ENCODE assay signal across 8 mouse cellular contexts in the genomic region with DNA sequence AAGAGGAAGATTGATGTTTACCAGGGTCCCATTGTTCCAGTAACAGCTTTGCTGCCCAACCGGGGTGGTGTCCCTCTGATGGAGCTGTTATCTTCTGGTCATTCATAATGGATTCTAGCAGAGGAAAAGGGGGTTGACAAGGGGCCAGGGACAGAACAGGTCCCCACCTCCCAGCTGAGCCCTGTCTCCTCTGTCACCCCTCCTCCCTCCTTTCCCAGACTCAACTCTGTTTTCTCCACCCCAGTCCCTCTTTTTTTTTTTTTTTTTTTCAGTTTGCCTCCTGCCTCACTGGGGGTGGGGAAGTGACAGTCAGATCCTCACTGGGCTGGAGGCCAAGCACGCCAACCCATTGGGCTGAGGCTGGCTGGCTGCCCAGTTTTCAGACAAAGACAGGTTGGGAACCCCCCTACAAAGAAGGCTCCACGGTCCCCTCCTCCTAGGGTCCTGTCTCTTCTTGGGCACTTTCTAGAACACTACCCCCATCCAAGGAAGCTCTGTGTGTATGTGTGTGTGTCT.
A peak's percentile ranks its signal among the peaks of the same experiment; 100 is the strongest.
DNase-seq lines count a peak whose midpoint lies in the region; ATAC-seq and TF ChIP-seq lines count a peak whose summit lies in the region.

No protein-coding gene starts in this region.

- WGBS in lung, adult 2 months = 3% methylated on average over 3 of the region's 3 CpGs

- TF ChIP-seq POLR2A in embryonic fibroblast, embryonic 13.5 days (IDR thresholded peaks at IDR 0.05; ENCODE audit: low read depth, low read length) = no peak
- TF ChIP-seq POLR2A in lung, adult 2 months (IDR thresholded peaks at IDR 0.05; ENCODE audit: borderline replicate concordance, extremely low read depth, low read depth, low read length) = no peak

- no peak overlapping the region for H3K4me3 ChIP-seq in embryonic fibroblast, embryonic 13.5 days (ENCODE audit: insufficient read depth, low read length)
- no peak overlapping the region for H3K4me3 ChIP-seq in lung, adult 2 months (replicated peaks; ENCODE audit: extremely low read depth, low read depth, low read length)

- TF ChIP-seq CTCF in embryonic fibroblast, embryonic 13.5 days (IDR thresholded peaks at IDR 0.05; ENCODE audit: borderline replicate concordance, insufficient read depth, low read length) = no peak
- no peak for TF ChIP-seq CTCF in lung, adult 2 months (IDR thresholded peaks at IDR 0.05; ENCODE audit: insufficient read depth, low read length)

- intact Hi-C loops in heart, postnatal 36 days (cut with DNase I) = no loop called here

- peak overlapping the region; percentile 80 for H3K27ac ChIP-seq in embryonic fibroblast, embryonic 13.5 days (ENCODE audit: insufficient read depth, low read length)

- DNase-seq in 416B (ENCODE audit: low read depth) = peak; percentile 50
- peak; percentile 48 to 59 for DNase-seq in adrenal gland, adult 18-20 months (ENCODE audit: low spot score in 2 of 2)
- peak; percentile 14 to 50 for DNase-seq in heart, postnatal 36 days
- DNase-seq in layer of hippocampus, adult 18-20 months (ENCODE audit: low spot score in 2 of 2) = peak; percentile 76 to 88
- DNase-seq in lung, adult 2 months = peak; percentile 42
- peak; percentile 70 to 74 for DNase-seq in right cerebral cortex, adult 2 months (ENCODE audit: low spot score in 2 of 2)

- no peak for ATAC-seq in erythroid progenitor cell, adult 5-6 weeks (replicated peaks; ENCODE audit: low FRiP score, poor library complexity, severe bottlenecking)

- H3K4me1 ChIP-seq in embryonic fibroblast, embryonic 13.5 days (ENCODE audit: control insufficient read depth, insufficient read depth, low read length) = peaks cover 2% of the 10 kb centered on the region; the same call in 1 of the 2 replicates
- H3K4me1 ChIP-seq in lung, adult 2 months (ENCODE audit: control insufficient read depth, insufficient read depth, low read length) = peaks cover 3% of the 10 kb centered on the region

Comparison
In these comparisons a context has a peak if more than half of its experiments do, and no peak if none do; other contexts are left out.
1. DNase-seq: peak in every context shown above with its lines; median percentile 82 in layer of hippocampus, adult 18-20 months; 72 in right cerebral cortex, adult 2 months; 54 in adrenal gland, adult 18-20 months; 50 in 416B; 42 in lung, adult 2 months; 32 in heart, postnatal 36 days.